Mouse (Mus musculus) embryonic facial prominence, embryonic 10.5 days (tissue): ENCODE results near the gene Ctsw. TPM values are rescaled to one million over a fixed set of nuclear protein-coding genes. Genes with fewer than 3 reads are reported as not detected.

ENCODE experiments used
- DNase-seq: peaks from one replicate; pipeline ENCODE4 v3.0.0-alpha.2; 2017; ENCODE audit warnings: low spot score
- H3K27ac ChIP-seq: fragments of 300-500 bp; sonication (generic); replicated peaks from 2 replicates; pipeline ENCODE4 v1.5.1; 2016; ENCODE audit warnings: mild to moderate bottlenecking
- H3K27me3 ChIP-seq: fragments of 300-500 bp; sonication (generic); replicated peaks from 2 replicates; pipeline ENCODE4 v1.6.1; 2016; ENCODE audit warnings: low read depth, mild to moderate bottlenecking; ENCODE audit not compliant: poor library complexity, severe bottlenecking
- H3K36me3 ChIP-seq: fragments of 300-500 bp; sonication (generic); replicated peaks from 2 replicates; pipeline ENCODE4 v1.6.1; 2016; ENCODE audit warnings: mild to moderate bottlenecking, moderate library complexity
- H3K4me1 ChIP-seq: fragments of 300-500 bp; sonication (generic); 2 replicates; pipeline ENCODE4 v1.6.1; 2016
- H3K4me3 ChIP-seq: fragments of 300-500 bp; sonication (generic); 2 replicates; pipeline ENCODE4 v1.5.1; 2016; ENCODE audit warnings: mild to moderate bottlenecking, moderate library complexity
- H3K9me3 ChIP-seq: fragments of 300-500 bp; sonication (generic); 2 replicates; pipeline ENCODE4 v1.6.1; 2016; ENCODE audit warnings: mild to moderate bottlenecking
- WGBS: fragments of 180-500 bp; shearing (Covaris S2); methylation state at CpG from one replicate; pipeline ENCODE4 v1.1.7; 2016; 5-methylcytosine and 5-hydroxymethylcytosine counted together
- polyA plus RNA-seq: library from polyadenylated mRNA; unstranded; fragments of >200 nt; fragmentation: Nextera tagmentation; extraction: Ambion mirVana; gene quantifications from 2 replicates; pipeline ENCODE4 v1.2.1, GENCODE M21; 2016

Ctsw gene
- polyA plus RNA-seq, 1 experiment from 2014 or later, result 1.1 TPM

DNA sequence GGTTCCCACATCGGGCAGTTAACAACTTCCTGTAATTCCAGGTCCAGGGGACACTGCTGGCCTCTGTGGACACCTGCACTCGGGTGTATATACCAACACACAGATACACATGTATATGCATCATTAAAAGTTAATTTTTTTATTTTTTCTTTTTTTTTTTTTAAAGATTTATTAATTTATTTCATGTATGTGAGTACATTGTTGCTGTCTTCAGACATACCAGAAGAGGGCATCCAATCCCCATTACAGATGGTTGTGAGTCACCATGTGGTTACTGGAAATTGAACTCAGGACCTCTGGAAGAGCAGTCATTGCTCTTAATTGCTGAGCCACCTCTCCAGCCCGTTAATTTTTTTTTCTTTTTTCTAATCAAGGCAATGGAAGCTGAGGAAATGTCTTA lies 4.5 kb upstream of the Ctsw start:
- H3K27ac ChIP-seq, result no peak overlapping the region
- H3K27me3 ChIP-seq, result no peaks in the 10 kb centered on the region
- H3K4me3 ChIP-seq, result peak overlapping the region; percentile 81; the same call in 1 of the 2 replicates
- 80% methylated on average over 3 of the region's 3 CpGs for WGBS
- no peaks in the 10 kb centered on the region for H3K9me3 ChIP-seq
- peaks cover 29% of the 10 kb centered on the region for H3K36me3 ChIP-seq
- peaks cover 32% of the 10 kb centered on the region for H3K4me1 ChIP-seq
- no peak for DNase-seq

GRCm38 (mm10) chr19:5471846-5472245 lies 3.5 kb upstream of the Ctsw start:
- DNase-seq, result no peak
- Histone ChIP-seq H3K27ac (no peak overlapping the region), H3K27me3 (no peaks in the 10 kb centered on the region), H3K9me3 (no peaks in the 10 kb centered on the region), H3K36me3 (peaks cover 29% of the 10 kb centered on the region), H3K4me3 (no peak overlapping the region), H3K4me1 (peaks cover 30% of the 10 kb centered on the region)
- 61% methylated on average over 5 of the region's 5 CpGs for WGBS

DNA sequence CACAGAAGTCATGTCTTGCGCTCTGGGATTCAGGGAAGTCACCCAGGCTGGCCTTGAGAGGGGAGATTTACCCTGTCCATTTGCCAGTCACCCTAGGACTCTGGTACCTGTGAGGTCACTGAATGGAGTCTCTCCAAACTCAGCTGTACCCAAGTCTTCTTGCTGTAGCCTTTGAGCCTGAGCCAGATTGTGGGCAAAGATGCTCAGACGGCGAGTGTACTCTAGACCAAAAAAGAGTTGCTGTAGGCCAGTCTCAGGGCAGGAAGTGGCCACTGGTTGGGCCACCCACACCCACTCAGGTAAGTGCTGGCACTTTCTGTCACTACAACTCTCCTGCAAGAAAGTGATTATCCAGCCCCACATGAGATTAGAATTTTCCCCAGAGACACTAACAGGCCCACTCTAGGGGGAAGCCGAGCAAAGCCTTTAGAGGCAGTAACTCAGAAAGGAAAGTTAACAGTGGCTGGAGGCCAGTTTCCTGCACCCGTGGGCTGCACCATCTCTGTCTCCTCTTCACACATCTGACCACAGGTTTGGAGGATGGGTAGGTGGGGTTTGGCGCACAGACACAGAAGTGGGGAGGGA lies 1.3 kb downstream of the Ctsw start:
- DNase-seq, result no peak
- Histone ChIP-seq H3K27ac (no peak overlapping the region), H3K36me3 (peaks cover 67% of the 10 kb centered on the region), H3K27me3 (no peaks in the 10 kb centered on the region), H3K4me1 (peaks cover 10% of the 10 kb centered on the region), H3K4me3 (no peak overlapping the region), H3K9me3 (no peaks in the 10 kb centered on the region)
- WGBS, result 92% methylated on average over 6 of the region's 6 CpGs

GRCm38 (mm10) chr19:5465037-5465436 lies 3.3 kb downstream of the Ctsw start:
- H3K4me1 ChIP-seq, result peaks cover 21% of the 10 kb centered on the region
- no peak overlapping the region for H3K27ac ChIP-seq
- H3K4me3 ChIP-seq, result no peak overlapping the region
- H3K27me3 ChIP-seq, result no peaks in the 10 kb centered on the region
- H3K9me3 ChIP-seq, result no peaks in the 10 kb centered on the region
- H3K36me3 ChIP-seq, result peaks cover 67% of the 10 kb centered on the region
- 96% methylated on average over 8 of the region's 8 CpGs for WGBS
- no peak for DNase-seq

- no peaks in the 10 kb centered on the region for H3K9me3 ChIP-seq
- 57% methylated on average over 15 of the region's 15 CpGs for WGBS
- peak overlapping the region; percentile 84 for H3K27ac ChIP-seq
- H3K36me3 ChIP-seq, result peaks cover 67% of the 10 kb centered on the region
- peaks cover 25% of the 10 kb centered on the region for H3K4me1 ChIP-seq
- peak; percentile 85 for DNase-seq
- H3K27me3 ChIP-seq, result peaks cover 7% of the 10 kb centered on the region
- peak overlapping the region; percentile 45 for H3K4me3 ChIP-seq
Observed at GRCm38 (mm10) chr19:5463791-5464562, 4.3 kb downstream of the Ctsw start.

- H3K4me3 ChIP-seq, result peak overlapping the region; percentile 24; the same call in 1 of the 2 replicates
- H3K4me1 ChIP-seq, result peaks cover 25% of the 10 kb centered on the region
- 90% methylated on average over 9 of the region's 9 CpGs for WGBS
- peaks cover 61% of the 10 kb centered on the region for H3K36me3 ChIP-seq
- no peaks in the 10 kb centered on the region for H3K9me3 ChIP-seq
- no peak for DNase-seq
- H3K27me3 ChIP-seq, result peaks cover 15% of the 10 kb centered on the region
- no peak overlapping the region for H3K27ac ChIP-seq
Observed at GRCm38 (mm10) chr19:5463212-5463611, 5.1 kb downstream of the Ctsw start.

GRCm38 (mm10) chr19:5461411-5461810 lies 6.9 kb downstream of the Ctsw start:
- Histone ChIP-seq H3K4me1 (peaks cover 42% of the 10 kb centered on the region), H3K9me3 (no peaks in the 10 kb centered on the region)
- no peak for DNase-seq

DNA sequence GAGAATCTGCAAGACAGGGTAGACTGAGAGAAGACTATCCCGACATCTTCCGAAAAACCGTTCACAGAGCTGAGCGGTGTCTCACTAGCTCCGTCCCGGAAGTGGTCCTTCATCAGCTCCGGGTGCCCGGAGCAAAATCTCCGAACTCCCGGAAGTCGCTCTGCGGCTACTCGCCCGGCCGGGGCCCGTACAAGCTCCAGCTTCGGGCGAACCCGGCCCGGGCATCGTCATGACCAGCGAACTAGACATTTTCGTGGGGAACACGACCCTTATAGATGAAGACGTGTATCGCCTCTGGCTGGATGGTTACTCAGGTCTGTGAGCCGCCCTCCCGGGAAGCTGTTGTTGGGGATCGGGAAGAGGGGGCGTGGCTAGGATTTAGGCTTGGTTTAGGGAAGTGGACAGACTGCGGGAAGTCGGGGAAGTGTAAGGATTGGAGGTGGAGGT lies 7.8 kb downstream of the Ctsw start, which contains the start of gene Fibp:
Gene Fibp, plus strand, starts transcription at position 151 of the 447 bp plus-strand sequence.
- DNase-seq, result peak; percentile 93
- H3K36me3 ChIP-seq, result peaks cover 35% of the 10 kb centered on the region
- H3K4me3 ChIP-seq, result peak within 1 kb of the TSS; percentile 83
- under 1% methylated on average over 32 of the region's 32 CpGs for WGBS
- H3K9me3 ChIP-seq, result no peaks in the 10 kb centered on the region
- peak within 1 kb of the TSS; percentile 86 for H3K27ac ChIP-seq
- peaks cover 51% of the 10 kb centered on the region for H3K4me1 ChIP-seq
- H3K27me3 ChIP-seq, result peaks cover 18% of the 10 kb centered on the region

More at GRCm38 (mm10) chr19:5461411-5461810, 6.9 kb downstream of the Ctsw start:
- 0 out of 2 replicates have a peak overlapping the region, but pooled peaks have one; percentile 86 for H3K27ac ChIP-seq
- peaks cover 42% of the 10 kb centered on the region for H3K36me3 ChIP-seq
- peak overlapping the region; percentile 83 for H3K4me3 ChIP-seq
- H3K27me3 ChIP-seq, result peaks cover 18% of the 10 kb centered on the region
- WGBS, result 89% methylated on average over 6 of the region's 6 CpGs

DNA sequence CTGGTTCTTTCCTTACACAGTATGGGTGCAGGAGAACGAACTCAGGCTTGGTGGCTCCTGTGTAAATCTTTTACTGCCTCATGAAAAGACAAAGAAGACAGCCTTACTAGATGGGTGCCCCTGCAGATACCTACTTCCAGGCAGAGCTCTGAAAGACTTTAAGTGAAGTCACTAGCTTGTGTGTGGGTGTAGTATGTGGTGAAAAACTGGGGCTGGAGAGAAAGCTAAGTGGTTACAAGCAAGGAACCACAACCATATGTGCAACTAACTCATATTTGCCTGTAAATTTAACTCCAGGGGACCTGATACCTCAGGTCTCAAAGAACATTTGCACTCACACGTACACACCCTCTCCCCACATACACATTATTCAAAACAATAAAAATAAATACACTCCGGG lies 8.4 kb downstream of the Ctsw start:
- 28% methylated on average over 3 of the region's 3 CpGs for WGBS
- peak overlapping the region; percentile 86 for H3K27ac ChIP-seq

GRCm38 (mm10) chr19:5459019-5459418 lies 9.3 kb downstream of the Ctsw start:
- no peak for DNase-seq
- H3K4me1 ChIP-seq, result peaks cover 57% of the 10 kb centered on the region
- H3K27ac ChIP-seq, result no peak overlapping the region
- H3K36me3 ChIP-seq, result peaks cover 35% of the 10 kb centered on the region
- peaks cover 18% of the 10 kb centered on the region for H3K27me3 ChIP-seq
- H3K4me3 ChIP-seq, result peak overlapping the region; percentile 29; the same call in 1 of the 2 replicates
- H3K9me3 ChIP-seq, result no peaks in the 10 kb centered on the region
- 69% methylated on average over 7 of the region's 7 CpGs for WGBS

More for the DNA sequence above, 8.4 kb downstream of the Ctsw start:
- Histone ChIP-seq H3K36me3 (peaks cover 35% of the 10 kb centered on the region), H3K4me3 (peak overlapping the region; percentile 83), H3K9me3 (no peaks in the 10 kb centered on the region), H3K4me1 (peaks cover 57% of the 10 kb centered on the region), H3K27me3 (peaks cover 18% of the 10 kb centered on the region)
- no peak for DNase-seq

GRCm38 (mm10) chr19:5457746-5458442 lies 10.4 kb downstream of the Ctsw start, which contains the start of gene Ccdc85b:
Gene Ccdc85b, minus strand, starts transcription at chr19:5457894.
- peaks cover 52% of the 10 kb centered on the region for H3K4me1 ChIP-seq

More at GRCm38 (mm10) chr19:5457746-5458442, 10.4 kb downstream of the Ctsw start, which contains the start of gene Ccdc85b:
- WGBS, result 16% methylated on average over 14 of the region's 14 CpGs
- H3K27ac ChIP-seq, result peak within 1 kb of the TSS; percentile 88
- H3K27me3 ChIP-seq, result peaks cover 18% of the 10 kb centered on the region
- peak within 1 kb of the TSS; percentile 85 for H3K4me3 ChIP-seq
- H3K9me3 ChIP-seq, result no peaks in the 10 kb centered on the region
- DNase-seq, result no peak
- peaks cover 29% of the 10 kb centered on the region for H3K36me3 ChIP-seq
